Mouse (Mus musculus) inflammation-experienced regulatory T-cells, adult 6 months (primary cell): ENCODE data around the gene Grsf1. TPM values are rescaled to one million over a fixed set of nuclear protein-coding genes. Genes with fewer than 3 reads are reported as not detected.

ENCODE experiments used
- ATAC-seq: one replicate; pipeline ENCODE4 v1.8.0; 2017
- polyA plus RNA-seq, 3 experiments: library from polyadenylated mRNA; unstranded; fragments of 100-300 nt; shearing (Covaris generic); gene quantifications; one replicate each; pipeline ENCODE4 v1.2.1; 2017

Gene Grsf1
- polyA plus RNA-seq, 3 experiments from 2014 or later, result 5.7 to 10.0 (median 7.8) TPM

DNA sequence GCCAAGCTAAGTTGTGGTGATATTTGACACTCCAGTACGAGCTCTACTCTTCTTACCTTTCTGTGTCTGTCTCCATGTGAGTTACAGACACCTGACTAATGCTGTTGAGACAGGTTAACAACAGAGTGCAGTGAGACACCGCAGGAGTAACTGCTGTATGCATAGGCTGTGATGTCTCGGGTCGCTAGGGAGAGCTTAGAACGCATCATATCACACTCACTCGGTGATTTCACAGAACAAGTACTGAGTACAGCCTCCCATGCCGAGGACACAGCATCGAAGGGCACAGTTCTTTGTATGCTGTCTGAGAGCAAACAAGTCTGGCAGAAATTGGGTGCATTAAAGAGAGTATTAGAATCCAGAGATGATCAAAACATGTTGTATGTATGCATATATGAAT is 46.0 kb downstream of the Grsf1 start:
- no peak for ATAC-seq

DNA sequence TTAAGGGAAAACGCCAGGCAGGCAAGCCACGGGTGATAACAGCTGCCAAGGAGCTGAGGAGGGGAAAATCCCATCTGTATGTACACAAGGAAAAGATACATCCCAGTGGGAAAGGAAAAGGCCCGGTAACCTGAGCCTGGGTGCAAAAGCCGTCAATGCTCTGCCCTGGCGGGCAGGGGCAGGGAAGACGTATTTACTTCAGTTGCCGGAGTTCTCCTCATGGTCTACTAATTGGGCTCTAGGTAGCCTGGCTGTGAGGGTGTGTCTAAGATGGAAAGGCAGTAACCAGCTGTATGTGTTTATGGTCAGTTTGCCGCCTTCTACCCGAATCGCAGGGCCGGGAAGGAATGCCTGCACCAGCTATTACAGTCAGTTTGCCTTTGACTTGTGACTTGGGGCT is 46.8 kb downstream of the Grsf1 start:
- no peak for ATAC-seq

DNA sequence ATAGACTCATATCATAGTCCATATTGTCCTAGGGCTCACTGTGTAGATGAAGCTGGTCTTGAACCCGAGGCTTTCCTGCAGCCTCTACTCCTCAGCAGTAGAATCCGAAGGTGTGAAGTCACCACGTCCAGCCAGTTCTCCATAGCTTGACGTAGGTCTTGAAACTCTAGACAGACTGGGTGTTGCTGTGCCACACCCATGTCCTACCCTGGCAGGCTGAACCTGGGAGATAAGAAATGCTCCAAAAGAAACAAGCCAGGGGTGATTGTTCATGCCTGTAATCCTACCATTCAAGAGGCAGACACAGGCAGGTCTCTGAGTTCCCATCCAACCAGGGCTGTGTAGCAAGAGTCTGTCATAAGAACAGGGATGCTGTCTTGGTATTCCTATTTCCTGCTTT is 48.4 kb downstream of the Grsf1 start:
- no peak for ATAC-seq

GRCm38 (mm10) chr5:88616988-88617387 is 59.0 kb downstream of the Grsf1 start:
- ATAC-seq, result no peak

DNA sequence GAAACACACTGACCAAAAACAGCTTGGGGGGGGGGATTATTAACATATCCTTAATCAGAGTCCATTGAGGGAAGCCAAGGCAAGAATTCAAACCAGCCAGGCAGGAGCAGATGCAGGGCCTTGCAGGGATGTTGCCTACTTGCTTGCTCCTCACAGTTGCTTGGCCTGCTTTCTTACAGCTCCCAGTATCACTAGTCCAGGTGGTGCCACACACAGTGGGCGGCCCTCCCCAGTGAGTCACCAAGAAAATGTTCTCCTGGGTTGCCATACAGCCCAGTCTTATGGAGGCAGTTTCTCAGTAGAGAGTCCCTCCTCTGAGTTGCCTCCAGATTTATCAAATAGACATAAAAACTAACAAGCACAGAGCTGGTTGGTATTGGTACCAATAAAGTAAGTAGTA is 61.8 kb downstream of the Grsf1 start:
- no peak for ATAC-seq

Other genes with a start within 250 kb of the Grsf1 start
- gene Ambn, start 220.2 kb downstream of the Grsf1 start, polyA plus RNA-seq, result not detected
- gene Enam, start 188.2 kb downstream of the Grsf1 start, polyA plus RNA-seq, result under 1 TPM in 1 of 3 experiments, not detected in 2; 0.09 TPM
- 10 to 100 TPM; 13.7 to 95.4 (median 24.5) TPM for gene Jchain, start 148.3 kb downstream of the Grsf1 start, polyA plus RNA-seq
- 10 to 100 TPM; 84.0 to 91.4 (median 88.5) TPM for gene Utp3, start 121.7 kb downstream of the Grsf1 start, polyA plus RNA-seq
- gene Rufy3, start 111.1 kb downstream of the Grsf1 start, polyA plus RNA-seq, result 1 to 10 TPM; 2.2 to 3.8 (median 3.7) TPM
- gene Mob1b, start 44.7 kb upstream of the Grsf1 start, polyA plus RNA-seq, result 10 to 100 TPM in 1 of 3 experiments, 1 to 10 TPM in 2; 8.8 to 11.5 (median 8.9) TPM
- 10 to 100 TPM; 39.4 to 97.7 (median 42.7) TPM for gene Dck, start 88.8 kb upstream of the Grsf1 start, polyA plus RNA-seq
- under 1 TPM in 1 of 3 experiments, not detected in 2; 0.09 TPM for gene Slc4a4, start 210.6 kb upstream of the Grsf1 start, polyA plus RNA-seq